In the genomic region with DNA sequence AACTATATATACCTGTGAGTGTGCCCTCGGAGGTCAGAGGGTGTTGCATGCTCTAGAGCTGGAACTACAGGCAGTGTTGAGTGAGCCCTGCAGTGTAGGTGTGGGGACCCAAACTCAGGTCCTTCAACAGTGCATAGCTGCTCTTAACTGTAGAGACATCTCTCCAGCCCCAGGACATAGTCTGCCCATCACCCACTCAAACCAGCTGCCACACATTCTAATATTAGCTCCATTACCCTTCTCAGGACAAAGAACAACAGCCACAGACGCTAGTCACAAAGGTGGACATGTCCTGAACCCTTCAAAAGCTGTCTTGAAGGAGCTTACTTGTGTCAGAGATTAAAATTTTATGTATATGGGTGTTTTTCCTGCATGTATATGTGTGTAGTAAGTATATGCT, we compare ENCODE assay signal across 20 mouse cellular contexts. TPM values are rescaled to one million over a fixed set of nuclear protein-coding genes. Genes with fewer than 3 reads are reported as not detected.
"Had no signal": no experiment of that assay in that cellular context is flagged by ENCODE, and none has a peak within 500 bp of the region (broad histone marks: within the 10 kb centered on the region; RNA-seq: fewer than 3 reads in every experiment).

No protein-coding gene starts in this region.

- H3K9me3 ChIP-seq: kidney, embryonic 15.5 days; limb, embryonic 10.5 days; limb, embryonic 13.5 days; liver, embryonic 13.5 days; neural tube, embryonic 12.5 days; neural tube, embryonic 15.5 days; stomach, embryonic 15.5 days had no signal

- H3K4me1 ChIP-seq: limb, embryonic 10.5 days; limb, embryonic 13.5 days; liver, embryonic 13.5 days; neural tube, embryonic 12.5 days; neural tube, embryonic 15.5 days; stomach, embryonic 15.5 days had no signal

- DNase-seq: kidney, postnatal 10 days; liver; liver, embryonic 13.5 days; lung, adult 2 months; lung, postnatal 14 days; lung, postnatal 4 days; midbrain, embryonic 14.5 days; retina, postnatal 1 day; right cerebral cortex, postnatal 25 days; spleen, adult 18-20 months; thymus, postnatal 25 days had no signal

- H3K27me3 ChIP-seq: kidney, embryonic 15.5 days; limb, embryonic 13.5 days; liver, embryonic 13.5 days; neural tube, embryonic 12.5 days; neural tube, embryonic 15.5 days; stomach, embryonic 15.5 days had no signal

- H3K27ac ChIP-seq: kidney, embryonic 15.5 days; limb, embryonic 10.5 days; limb, embryonic 13.5 days; liver, embryonic 13.5 days; neural tube, embryonic 12.5 days; neural tube, embryonic 15.5 days; stomach, embryonic 15.5 days had no signal

- H3K4me2 ChIP-seq: kidney, embryonic 15.5 days; limb, embryonic 13.5 days; liver, embryonic 13.5 days; midbrain, embryonic 11.5 days; neural tube, embryonic 12.5 days; neural tube, embryonic 15.5 days; stomach, embryonic 15.5 days had no signal

- H3K4me3 ChIP-seq: kidney, embryonic 15.5 days; limb, embryonic 10.5 days; limb, embryonic 13.5 days; liver, embryonic 13.5 days; neural tube, embryonic 12.5 days; neural tube, embryonic 15.5 days; stomach, embryonic 15.5 days had no signal

- H3K9ac ChIP-seq: kidney, embryonic 15.5 days; limb, embryonic 13.5 days; liver, embryonic 13.5 days; neural tube, embryonic 12.5 days; neural tube, embryonic 15.5 days; stomach, embryonic 15.5 days had no signal

RNA-seq across cellular contexts. Expression of a gene that starts 54.7 kb away (rescaled TPM):
- total RNA-seq: megakaryocyte progenitor cell, adult 5-6 weeks; megakaryocyte-erythroid progenitor cell, adult 5-6 weeks had no signal
